Mouse (Mus musculus) hindbrain, embryonic 15.5 days (tissue): ENCODE measurements around the gene Tubb1. TPM values are rescaled to one million over a fixed set of nuclear protein-coding genes. Genes with fewer than 3 reads are reported as not detected.

ENCODE experiments used
- ATAC-seq: fragments of 200-750 bp; cut with Nextera tagmentation; 2 replicates; pipeline ENCODE4 v1.8.0; 2017; ENCODE audit warnings: low read depth, moderate number of reproducible peaks, moderate TSS enrichment; ENCODE audit not compliant: low FRiP score
- H3K27ac ChIP-seq: fragments of 300-500 bp; sonication (generic); replicated peaks from 2 replicates; pipeline ENCODE4 v1.5.1; 2015; ENCODE audit warnings: mild to moderate bottlenecking, inconsistent platforms
- H3K27me3 ChIP-seq: fragments of 300-500 bp; sonication (generic); 2 replicates; pipeline ENCODE4 v1.6.1; 2015; ENCODE audit warnings: control low read depth, inconsistent platforms
- H3K36me3 ChIP-seq: fragments of 300-500 bp; sonication (generic); 2 replicates; pipeline ENCODE4 v1.6.1; 2015; ENCODE audit warnings: control low read depth, inconsistent platforms
- H3K4me1 ChIP-seq: fragments of 300-500 bp; sonication (generic); replicated peaks from 2 replicates; pipeline ENCODE4 v1.6.1; 2015; ENCODE audit warnings: control low read depth, inconsistent platforms
- H3K4me2 ChIP-seq: fragments of 300-500 bp; sonication (generic); 2 replicates; pipeline ENCODE4 v1.6.1; 2015; ENCODE audit warnings: moderate library complexity, mild to moderate bottlenecking, inconsistent platforms
- H3K4me3 ChIP-seq: fragments of 300-500 bp; sonication (generic); 2 replicates; pipeline ENCODE4 v1.5.1; 2015; ENCODE audit warnings: mild to moderate bottlenecking, inconsistent platforms
- H3K9ac ChIP-seq: fragments of 300-500 bp; sonication (generic); 2 replicates; pipeline ENCODE4 v1.6.1; 2015; ENCODE audit warnings: inconsistent platforms
- H3K9me3 ChIP-seq: fragments of 300-500 bp; sonication (generic); 2 replicates; pipeline ENCODE4 v1.6.1; 2016; ENCODE audit warnings: control low read depth, inconsistent platforms
- WGBS: fragments of 180-500 bp; shearing (Covaris S2); methylation state at CpG from one replicate; pipeline ENCODE4 v1.1.7; 2015; 5-methylcytosine and 5-hydroxymethylcytosine counted together
- polyA plus RNA-seq: library from polyadenylated mRNA; unstranded; fragments of >200 nt; fragmentation: Nextera tagmentation; extraction: Ambion mirVana; gene quantifications from 2 replicates; pipeline ENCODE4 v1.2.1, GENCODE M21; 2015

Gene Tubb1
- polyA plus RNA-seq, 1 experiment from 2014 or later, result 1.1 TPM

DNA sequence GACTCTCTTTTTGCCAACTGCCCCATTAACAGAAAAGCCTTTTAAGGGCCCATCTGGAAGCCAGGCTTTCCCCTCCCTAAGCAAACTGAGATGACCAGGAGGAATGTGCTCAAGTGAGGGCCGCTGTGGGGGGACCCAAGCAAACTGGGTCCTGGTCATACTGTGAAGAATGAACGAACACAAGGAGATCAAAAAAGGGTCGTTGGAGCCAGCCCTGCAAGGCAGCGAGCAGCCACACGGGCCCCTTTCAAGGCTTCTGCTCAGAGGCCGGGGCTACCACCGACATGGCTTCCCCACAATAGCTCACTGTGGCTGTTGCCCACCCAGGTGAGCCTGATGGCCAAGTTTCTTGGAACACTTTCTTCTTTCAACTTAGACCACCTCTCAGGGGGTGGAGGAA is 4.0 kb upstream of the Tubb1 start:
- Histone ChIP-seq H3K9me3 (no peaks in the 10 kb centered on the region), H3K4me1 (no peaks in the 10 kb centered on the region), H3K27me3 (no peaks in the 10 kb centered on the region), H3K36me3 (no peaks in the 10 kb centered on the region), H3K4me2 (no peak overlapping the region), H3K4me3 (no peak overlapping the region), H3K9ac (no peak overlapping the region), H3K27ac (no peak overlapping the region)
- WGBS, result 57% methylated on average over 7 of the region's 7 CpGs
- ATAC-seq, result peak; percentile 43; the same call in 1 of the 2 replicates

DNA sequence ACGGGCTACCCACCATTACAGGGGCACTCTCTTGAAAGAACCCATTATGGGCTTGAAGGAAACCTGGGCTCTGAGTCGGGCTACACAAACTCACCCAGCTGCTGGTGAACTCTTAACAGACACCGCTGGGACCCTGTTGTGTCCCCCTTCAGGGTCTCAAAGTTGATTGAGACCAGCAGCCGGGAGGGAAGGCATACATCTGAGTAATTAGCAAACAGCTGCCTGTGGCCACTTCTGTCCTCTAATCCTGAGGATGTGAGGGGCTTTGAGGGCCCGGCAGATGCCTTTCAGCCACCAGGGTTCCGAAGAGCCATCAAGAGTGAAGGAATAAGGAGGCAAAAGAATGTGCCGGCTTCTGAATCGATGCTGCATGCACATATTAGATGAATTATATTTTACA is 3.6 kb upstream of the Tubb1 start:
- H3K9ac ChIP-seq, result no peak overlapping the region
- ATAC-seq, result no peak
- no peaks in the 10 kb centered on the region for H3K36me3 ChIP-seq
- no peak overlapping the region for H3K4me2 ChIP-seq
- no peaks in the 10 kb centered on the region for H3K9me3 ChIP-seq
- H3K27me3 ChIP-seq, result no peaks in the 10 kb centered on the region
- no peak overlapping the region for H3K4me3 ChIP-seq
- no peaks in the 10 kb centered on the region for H3K4me1 ChIP-seq
- WGBS, result 66% methylated on average over 8 of the region's 8 CpGs
- no peak overlapping the region for H3K27ac ChIP-seq

DNA sequence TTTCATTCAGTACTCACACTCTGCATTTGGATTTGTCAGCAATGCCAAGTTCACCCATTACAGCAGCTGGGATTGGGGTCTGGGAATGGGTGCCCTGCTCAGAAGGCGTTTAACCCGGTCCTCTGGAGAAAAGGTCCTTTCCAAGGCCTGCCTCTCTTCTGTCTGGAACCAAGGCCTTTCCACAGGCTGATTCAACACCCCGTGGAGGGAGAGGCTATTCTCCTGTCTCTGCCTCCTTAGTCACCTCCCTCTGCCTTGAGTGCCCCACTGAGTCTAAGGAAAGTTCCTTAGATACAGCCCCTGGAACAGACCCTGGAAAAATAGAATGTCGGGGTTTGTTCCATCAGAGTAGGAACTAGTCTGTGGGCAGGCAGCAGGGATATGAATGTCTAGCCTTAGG is 2.1 kb upstream of the Tubb1 start:
- no peak for ATAC-seq
- Histone ChIP-seq H3K4me2 (no peak overlapping the region), H3K4me1 (no peaks in the 10 kb centered on the region), H3K36me3 (no peaks in the 10 kb centered on the region), H3K27ac (no peak overlapping the region), H3K9ac (no peak overlapping the region), H3K27me3 (no peaks in the 10 kb centered on the region), H3K9me3 (no peaks in the 10 kb centered on the region), H3K4me3 (no peak overlapping the region)
- 87% methylated on average over 4 of the region's 4 CpGs for WGBS

DNA sequence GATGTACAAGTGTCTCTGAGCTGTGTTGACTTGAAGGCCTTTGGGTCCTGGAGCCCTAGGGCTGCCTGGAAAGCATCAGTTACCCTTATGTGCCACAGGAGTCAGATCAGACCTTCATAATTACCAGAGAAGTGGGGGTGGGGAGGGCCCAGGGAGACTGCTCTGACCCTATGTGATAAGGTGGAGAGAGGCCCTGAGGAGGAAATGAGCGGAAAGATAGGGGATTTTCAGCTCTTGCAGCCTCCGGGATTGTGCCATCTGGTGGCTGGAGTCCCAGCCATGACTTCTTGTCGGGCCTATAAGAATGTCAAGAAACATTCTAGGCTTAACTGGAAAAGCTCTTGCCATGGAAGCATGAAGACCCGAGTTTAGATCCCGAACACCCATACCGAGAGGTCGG is 3.2 kb downstream of the Tubb1 start:
- Histone ChIP-seq H3K36me3 (no peaks in the 10 kb centered on the region), H3K27ac (no peak overlapping the region), H3K9me3 (no peaks in the 10 kb centered on the region), H3K9ac (no peak overlapping the region), H3K27me3 (no peaks in the 10 kb centered on the region), H3K4me3 (no peak overlapping the region), H3K4me1 (no peaks in the 10 kb centered on the region), H3K4me2 (no peak overlapping the region)
- ATAC-seq, result no peak
- WGBS, result 82% methylated on average over 7 of the region's 7 CpGs

DNA sequence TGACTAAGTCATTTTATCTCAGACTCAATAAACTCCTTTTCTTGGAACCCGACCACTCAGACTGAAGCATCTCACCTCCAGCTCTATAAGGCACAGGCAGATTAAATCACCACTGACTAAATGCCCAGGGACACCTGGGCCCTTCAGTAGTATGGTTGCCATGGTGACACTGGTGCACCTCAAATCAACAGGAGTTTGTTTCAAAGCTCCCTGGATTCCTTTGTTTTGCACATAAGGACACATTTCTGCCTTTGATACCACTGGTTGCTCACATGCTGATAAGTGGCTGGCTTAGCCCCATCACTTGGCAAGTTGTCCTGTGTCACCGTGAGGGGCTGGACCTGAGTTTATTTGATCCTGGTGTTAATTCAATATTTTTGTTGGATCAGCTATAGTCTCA is 8.9 kb downstream of the Tubb1 start:
- no peaks in the 10 kb centered on the region for H3K27me3 ChIP-seq
- H3K36me3 ChIP-seq, result peaks cover 27% of the 10 kb centered on the region
- peaks cover 16% of the 10 kb centered on the region for H3K4me1 ChIP-seq
- no peak overlapping the region for H3K27ac ChIP-seq
- no peak for ATAC-seq
- WGBS, result 53% methylated on average over 2 of the region's 2 CpGs
- no peak overlapping the region for H3K4me3 ChIP-seq
- no peak overlapping the region for H3K9ac ChIP-seq
- H3K4me2 ChIP-seq, result no peak overlapping the region
- H3K9me3 ChIP-seq, result no peaks in the 10 kb centered on the region

DNA sequence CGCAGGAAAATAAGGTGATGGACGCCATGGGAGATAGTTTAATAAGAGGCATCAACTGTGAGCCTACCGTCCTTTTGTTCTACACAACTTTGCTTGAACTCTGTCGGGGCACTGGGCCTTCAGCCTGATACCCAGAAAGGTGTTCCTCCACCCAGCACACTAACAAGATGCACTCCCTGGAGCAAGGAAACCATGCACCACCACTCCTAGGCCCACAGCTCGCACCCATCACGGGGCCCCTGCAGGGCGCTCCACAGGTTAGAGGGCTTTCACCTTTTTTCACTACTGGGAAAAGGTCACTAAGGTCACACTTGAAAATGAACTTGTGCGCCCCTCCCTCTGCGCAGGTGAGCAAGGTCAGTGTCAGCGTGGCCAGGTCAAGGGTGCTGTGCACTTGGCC is 12.9 kb downstream of the Tubb1 start:
- Histone ChIP-seq H3K36me3 (peaks cover 38% of the 10 kb centered on the region), H3K27me3 (no peaks in the 10 kb centered on the region), H3K27ac (peak overlapping the region; percentile 74), H3K4me2 (peak overlapping the region; percentile 88), H3K9me3 (no peaks in the 10 kb centered on the region), H3K4me1 (peaks cover 18% of the 10 kb centered on the region), H3K4me3 (peak overlapping the region; percentile 66), H3K9ac (peak overlapping the region; percentile 73)
- 39% methylated on average over 10 of the region's 10 CpGs for WGBS
- ATAC-seq, result no peak

DNA sequence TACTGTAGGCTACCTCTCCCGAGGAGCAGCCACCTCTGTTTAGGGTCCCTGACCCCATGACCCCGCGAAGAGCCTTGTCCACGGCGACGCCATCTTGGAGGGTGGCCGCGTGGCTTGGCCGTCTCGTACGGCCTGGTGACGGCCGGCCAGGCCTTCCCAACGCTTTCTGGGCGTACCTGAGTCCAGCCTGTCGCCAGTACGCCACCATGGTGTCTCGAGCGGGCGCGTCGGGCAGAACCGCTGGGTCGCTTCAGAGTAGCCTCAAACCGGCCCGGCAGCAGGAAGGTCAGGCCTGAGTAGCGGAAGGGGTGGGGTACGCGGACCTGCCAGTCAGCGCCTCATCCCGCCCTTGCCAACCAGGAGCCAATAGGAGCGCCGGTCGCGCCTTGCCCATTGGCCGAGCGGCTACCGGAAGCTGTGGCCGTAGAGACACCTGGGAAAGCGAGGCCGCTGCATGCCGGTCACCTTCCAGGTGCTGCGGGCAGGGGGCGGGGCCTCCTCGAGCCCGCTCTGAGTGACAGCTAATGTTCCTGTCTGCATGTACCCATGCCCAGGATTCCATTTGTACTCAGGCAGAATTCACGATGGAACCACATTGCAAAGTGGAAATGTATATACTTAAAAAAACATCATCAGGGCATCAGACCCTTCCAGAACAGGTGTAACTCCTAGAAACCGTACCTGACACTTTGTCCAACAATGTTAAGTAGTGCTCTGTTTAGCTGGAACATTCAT is 13.5 kb downstream of the Tubb1 start, which contains the start of gene Atp5e:
Gene Atp5e (minus strand): TSS at position 317 of the 735 bp plus-strand sequence.
- Histone ChIP-seq H3K36me3 (peaks cover 38% of the 10 kb centered on the region), H3K27me3 (no peaks in the 10 kb centered on the region), H3K9ac (peak within 1 kb of the TSS; percentile 73), H3K27ac (peak within 1 kb of the TSS; percentile 74), H3K4me1 (peaks cover 18% of the 10 kb centered on the region), H3K9me3 (no peaks in the 10 kb centered on the region), H3K4me2 (peak within 1 kb of the TSS; percentile 88), H3K4me3 (peak within 1 kb of the TSS; percentile 66)
- ATAC-seq, result peak; percentile 100
- WGBS, result 2% methylated on average over 48 of the region's 48 CpGs

DNA sequence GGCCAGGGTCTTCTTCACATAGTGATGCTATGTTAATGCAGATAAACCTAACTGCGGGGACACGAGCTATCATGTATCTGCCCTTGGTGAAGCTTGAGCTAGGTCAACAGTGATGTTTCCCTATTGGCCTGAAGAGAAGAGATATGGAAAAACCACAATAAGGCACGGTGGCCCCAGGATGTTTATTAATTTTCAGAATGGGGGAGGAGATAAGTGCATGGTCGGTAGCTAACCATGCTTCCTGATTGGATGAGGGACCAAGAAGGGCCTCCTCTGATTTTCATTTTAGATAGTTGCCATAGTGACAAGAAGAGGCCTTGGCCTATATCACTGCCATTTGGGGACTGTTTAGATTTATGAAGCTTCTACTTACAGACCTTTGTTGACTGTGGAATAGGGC is 19.8 kb downstream of the Tubb1 start:
- no peaks in the 10 kb centered on the region for H3K27me3 ChIP-seq
- no peak overlapping the region for H3K9ac ChIP-seq
- no peak overlapping the region for H3K4me2 ChIP-seq
- peaks cover 14% of the 10 kb centered on the region for H3K4me1 ChIP-seq
- 88% methylated on average over 4 of the region's 4 CpGs for WGBS
- H3K27ac ChIP-seq, result no peak overlapping the region
- H3K9me3 ChIP-seq, result no peaks in the 10 kb centered on the region
- ATAC-seq, result no peak
- H3K4me3 ChIP-seq, result no peak overlapping the region
- H3K36me3 ChIP-seq, result peaks cover 11% of the 10 kb centered on the region

DNA sequence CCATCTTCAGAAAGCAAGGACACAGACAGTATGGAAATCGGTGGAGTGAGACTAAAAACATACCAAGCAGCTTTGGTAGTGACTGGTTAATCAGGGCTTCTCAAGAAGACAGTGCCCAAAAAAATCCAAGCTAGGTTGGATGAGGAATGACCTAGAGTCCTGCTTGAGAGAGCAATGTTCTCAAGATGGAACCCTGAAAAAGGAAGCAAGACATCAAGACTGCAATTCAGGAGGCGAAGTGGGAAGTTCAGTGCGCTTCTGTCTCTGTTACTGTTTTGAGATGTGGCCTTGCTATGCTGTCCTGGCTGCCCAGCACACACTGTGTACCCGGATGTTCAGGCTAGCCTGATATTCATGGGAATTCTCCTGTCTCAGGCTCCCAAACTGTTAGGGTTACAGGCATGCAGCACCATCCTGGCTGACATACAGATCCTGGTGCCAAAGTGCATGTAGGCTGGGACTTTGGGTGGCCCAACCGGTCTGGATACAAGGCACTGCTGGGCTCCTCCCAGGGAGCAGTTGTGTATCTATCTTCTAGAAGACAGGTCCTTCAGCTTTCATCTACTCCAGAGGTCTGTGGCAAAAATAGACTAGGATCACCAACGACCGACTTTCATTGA is 20.4 kb downstream of the Tubb1 start:
- no peaks in the 10 kb centered on the region for H3K27me3 ChIP-seq
- ATAC-seq, result no peak
- no peak overlapping the region for H3K9ac ChIP-seq
- no peak overlapping the region for H3K4me2 ChIP-seq
- H3K4me1 ChIP-seq, result peaks cover 14% of the 10 kb centered on the region
- WGBS, result 95% methylated on average over 7 of the region's 7 CpGs
- H3K36me3 ChIP-seq, result peaks cover 11% of the 10 kb centered on the region
- H3K9me3 ChIP-seq, result no peaks in the 10 kb centered on the region
- H3K27ac ChIP-seq, result no peak overlapping the region
- no peak overlapping the region for H3K4me3 ChIP-seq

DNA sequence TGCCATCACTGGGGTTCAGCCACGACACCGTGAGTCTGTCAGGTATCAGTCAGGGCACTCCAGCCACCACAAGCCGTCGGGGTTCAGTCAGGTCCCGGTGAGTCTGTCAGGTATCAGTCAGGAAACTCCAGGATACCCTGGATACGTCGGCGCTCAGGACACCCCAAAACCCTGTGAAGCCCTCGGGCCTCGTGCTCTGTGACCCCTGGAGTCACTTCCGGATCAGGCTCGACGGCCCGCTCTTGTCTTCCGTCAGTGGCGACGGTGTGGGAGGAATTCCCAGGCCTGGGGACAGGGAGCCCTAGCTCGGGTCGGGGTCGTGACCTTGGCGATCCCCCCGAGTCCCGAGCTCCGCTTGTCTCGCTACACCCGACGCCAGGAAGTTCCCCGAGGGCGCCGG is 21.9 kb downstream of the Tubb1 start:
- peak; percentile 46 for ATAC-seq
- Histone ChIP-seq H3K9me3 (no peaks in the 10 kb centered on the region), H3K4me2 (peak overlapping the region; percentile 80), H3K4me3 (peak overlapping the region; percentile 67), H3K27me3 (no peaks in the 10 kb centered on the region), H3K4me1 (peaks cover 14% of the 10 kb centered on the region), H3K9ac (peak overlapping the region; percentile 56), H3K27ac (peak overlapping the region; percentile 53; the same call in 1 of the 2 replicates), H3K36me3 (peaks cover 2% of the 10 kb centered on the region; the same call in 1 of the 2 replicates)
- 8% methylated on average over 30 of the region's 30 CpGs for WGBS

DNA sequence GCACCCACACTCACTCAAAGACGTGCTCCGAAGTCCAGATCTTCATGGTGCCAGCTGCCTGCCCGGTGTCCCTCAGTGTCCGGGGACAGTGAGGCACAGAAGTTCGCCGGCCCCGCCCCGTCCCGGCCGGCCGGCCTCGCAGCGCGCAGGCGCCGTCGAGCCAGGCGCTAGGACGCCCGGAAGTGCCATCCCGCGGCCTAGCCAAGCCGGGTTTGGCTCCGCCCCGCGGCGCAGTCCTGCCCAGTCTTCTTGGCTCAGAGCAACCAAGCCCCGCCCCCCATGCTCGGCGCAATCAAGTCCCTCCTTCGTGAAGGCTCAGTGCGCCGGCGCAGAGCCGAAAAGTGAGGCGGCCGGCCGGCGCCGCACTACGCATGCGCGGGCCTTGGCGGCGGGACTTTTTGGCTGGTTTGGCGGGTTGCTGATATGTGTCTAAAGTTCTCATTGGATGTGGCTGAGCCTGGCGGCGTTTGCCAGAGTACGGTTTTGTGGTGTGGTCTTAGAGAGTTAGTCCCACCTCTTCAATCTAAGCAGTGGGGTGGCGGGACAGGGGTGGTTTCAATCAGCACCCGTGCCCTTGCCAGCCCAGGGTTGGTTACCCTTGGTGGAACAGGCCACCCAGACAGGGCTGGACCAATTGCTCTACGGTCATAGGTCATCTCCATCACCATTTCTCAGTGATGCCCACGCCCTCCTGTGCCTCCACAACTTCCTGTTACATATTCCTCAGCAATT is 22.5 kb downstream of the Tubb1 start, which contains the start of gene Prelid3b:
Gene Prelid3b (minus strand): TSS at position 264 of the 732 bp plus-strand sequence.
- H3K9ac ChIP-seq, result peak within 1 kb of the TSS; percentile 56
- peak; percentile 99 for ATAC-seq
- H3K9me3 ChIP-seq, result no peaks in the 10 kb centered on the region
- peak within 1 kb of the TSS; percentile 80 for H3K4me2 ChIP-seq
- peak within 1 kb of the TSS; percentile 53; the same call in 1 of the 2 replicates for H3K27ac ChIP-seq
- H3K27me3 ChIP-seq, result no peaks in the 10 kb centered on the region
- no peaks in the 10 kb centered on the region; the same call in 1 of the 2 replicates for H3K36me3 ChIP-seq
- H3K4me3 ChIP-seq, result peak within 1 kb of the TSS; percentile 67
- H3K4me1 ChIP-seq, result peaks cover 14% of the 10 kb centered on the region
- 1% methylated on average over 53 of the region's 53 CpGs for WGBS

DNA sequence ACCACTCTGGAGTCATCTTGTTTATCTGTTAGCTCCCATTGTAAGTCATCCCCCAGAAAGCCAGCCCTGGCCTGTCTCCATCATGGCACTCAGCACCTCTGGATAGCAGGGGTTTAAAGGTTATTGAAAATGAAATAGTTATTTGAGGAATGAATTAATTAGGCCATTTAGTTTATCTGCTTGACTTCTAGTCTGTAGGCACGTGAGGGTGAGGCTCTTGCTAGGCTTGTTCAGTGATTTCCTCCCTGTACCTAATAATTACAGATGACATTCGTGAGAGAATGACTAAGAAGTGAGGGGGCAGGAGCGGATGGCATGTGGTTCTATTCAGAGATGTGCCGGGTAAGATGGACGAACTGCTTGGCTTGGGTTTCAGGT is 23.0 kb downstream of the Tubb1 start:
- Histone ChIP-seq H3K4me3 (peak overlapping the region; percentile 67), H3K36me3 (no peaks in the 10 kb centered on the region; the same call in 1 of the 2 replicates), H3K4me1 (peaks cover 14% of the 10 kb centered on the region), H3K9ac (peak overlapping the region; percentile 38), H3K9me3 (no peaks in the 10 kb centered on the region), H3K4me2 (peak overlapping the region; percentile 80), H3K27ac (no peak overlapping the region), H3K27me3 (no peaks in the 10 kb centered on the region)
- ATAC-seq, result no peak; the same call in 1 of the 2 replicates
- 86% methylated on average over 5 of the region's 5 CpGs for WGBS
